Mouse (Mus musculus) megakaryocyte, embryonic 14.5 days (primary cell): ENCODE measurements around the gene Agmat.

Source experiments
- FLI1 ChIP-seq: IDR thresholded peaks from 2 replicates; pipeline ENCODE4 v1.6.1; 2012; ENCODE audit warnings: low read length, inconsistent platforms, mixed read lengths
- GATA1 ChIP-seq: IDR thresholded peaks from 3 replicates; pipeline ENCODE4 v1.6.1; 2012; ENCODE audit warnings: mixed read lengths, low read length, inconsistent platforms, borderline replicate concordance

DNA sequence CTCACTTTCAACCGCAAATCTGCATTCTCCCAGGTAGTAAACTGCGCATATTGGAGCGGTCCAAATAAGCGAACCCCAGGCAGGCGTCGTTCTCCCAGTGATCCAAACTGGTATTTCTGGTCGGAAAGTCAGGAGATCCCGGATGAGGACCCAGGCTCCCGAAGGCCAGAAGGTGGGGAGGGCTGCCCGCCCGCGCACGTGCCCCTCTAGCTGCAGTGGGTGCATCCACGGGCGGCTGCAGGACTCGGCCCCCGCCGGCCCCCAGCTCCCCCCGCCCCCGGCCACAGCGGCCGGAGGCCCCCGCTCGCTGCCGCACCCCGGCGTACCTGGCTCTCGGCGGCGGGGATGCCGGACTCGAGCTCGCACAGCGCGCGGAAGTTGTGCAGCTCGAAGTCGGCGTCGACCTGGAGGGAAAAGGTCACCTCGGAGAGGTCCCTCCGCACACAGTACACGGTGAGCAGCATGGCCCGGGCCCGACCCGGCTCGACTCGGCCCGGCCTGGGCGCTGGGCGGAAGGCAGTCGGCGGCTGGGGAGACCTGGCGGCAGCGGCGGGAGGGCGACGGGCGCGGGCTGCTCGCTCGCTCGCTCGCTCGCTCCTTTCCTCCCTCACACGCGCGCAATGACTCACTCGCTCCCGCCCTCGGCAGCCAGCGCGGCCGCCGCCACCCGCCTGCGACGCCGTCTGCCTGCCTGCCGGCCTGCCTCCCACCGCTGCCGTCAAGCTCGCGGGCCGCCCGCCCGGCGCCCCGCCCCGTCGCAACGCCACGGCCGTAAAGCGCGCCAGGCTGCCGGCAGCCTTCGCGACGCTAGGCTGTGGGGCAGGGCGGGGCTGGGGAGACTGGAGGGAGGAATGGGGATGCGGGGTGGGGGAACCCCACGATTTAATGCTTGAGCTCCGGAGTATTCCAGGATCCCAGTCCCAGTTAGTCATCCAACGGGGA is 23.5 kb upstream of the Agmat start, which contains the start of gene Ddi2:
- TF ChIP-seq FLI1 (no peak), GATA1 (no peak)
